Mouse (Mus musculus): ENCODE results near the gene Vegfb. TPM values are rescaled to one million over a fixed set of nuclear protein-coding genes. Genes with fewer than 3 reads are reported as not detected.

Vegfb gene
- total and polyA plus RNA-seq, 2 experiments from 2014 or later = 122 to 193 TPM

GRCm38 (mm10) chr19:6981465-6981864 lies 6.0 kb downstream of the Vegfb start:
- no peaks in the 10 kb centered on the region for H3K9me3 ChIP-seq (replicated peaks; ENCODE audit: control insufficient read depth, low read length)
- TF ChIP-seq EP300 (IDR thresholded peaks at IDR 0.05; ENCODE audit: low read depth) = no peak
- TF ChIP-seq CTCF (IDR thresholded peaks at IDR 0.05; ENCODE audit: low read depth) = no peak
- no peak for ATAC-seq (ENCODE audit: insufficient read depth, low read depth)
- no peak for DNase-seq (ENCODE audit: low spot score)
- H3K9ac ChIP-seq (replicated peaks; ENCODE audit: low read depth, low read length) = peak overlapping the region; percentile 72; the same call in 1 of the 2 replicates
- peak overlapping the region; percentile 98 for H3K27ac ChIP-seq (ENCODE audit: low read depth)
- WGBS = 84% methylated on average over 4 of the region's 4 CpGs
- H3K4me2 ChIP-seq (ENCODE audit: low read depth, low read length) = peak overlapping the region; percentile 69
- no peaks in the 10 kb centered on the region for H3K27me3 ChIP-seq (ENCODE audit: control insufficient read depth, insufficient read depth, low read length)
- H3K36me3 ChIP-seq (replicated peaks; ENCODE audit: control insufficient read depth, insufficient read depth, low read length) = peaks cover 43% of the 10 kb centered on the region
- H3K4me1 ChIP-seq (ENCODE audit: control insufficient read depth, insufficient read depth) = peaks cover 31% of the 10 kb centered on the region
- no peak overlapping the region for H3K4me3 ChIP-seq (ENCODE audit: low read depth, low read length)

- H3K4me1 ChIP-seq (ENCODE audit: control insufficient read depth, insufficient read depth) = peaks cover 28% of the 10 kb centered on the region
- H3K36me3 ChIP-seq (replicated peaks; ENCODE audit: control insufficient read depth, insufficient read depth, low read length) = peaks cover 43% of the 10 kb centered on the region
- peak; percentile 99 for DNase-seq (ENCODE audit: low spot score)
- no peaks in the 10 kb centered on the region for H3K9me3 ChIP-seq (replicated peaks; ENCODE audit: control insufficient read depth, low read length)
- ATAC-seq (ENCODE audit: insufficient read depth, low read depth) = peak; percentile 85
- TF ChIP-seq CTCF (IDR thresholded peaks at IDR 0.05; ENCODE audit: low read depth) = no peak
- TF ChIP-seq EP300 (IDR thresholded peaks at IDR 0.05; ENCODE audit: low read depth) = peak; percentile 50; the same call in 1 of the 2 replicates
- H3K27ac ChIP-seq (ENCODE audit: low read depth) = peak within 1 kb of the TSS; percentile 98
- peak within 1 kb of the TSS; percentile 83 for H3K4me2 ChIP-seq (ENCODE audit: low read depth, low read length)
- no peaks in the 10 kb centered on the region for H3K27me3 ChIP-seq (ENCODE audit: control insufficient read depth, insufficient read depth, low read length)
- H3K4me3 ChIP-seq (ENCODE audit: low read depth, low read length) = peak within 1 kb of the TSS; percentile 75
- WGBS = 1% methylated on average over 38 of the region's 38 CpGs
- peak within 1 kb of the TSS; percentile 72 for H3K9ac ChIP-seq (replicated peaks; ENCODE audit: low read depth, low read length)
Measured at GRCm38 (mm10) chr19:6980381-6981093, 6.9 kb downstream of the Vegfb start, which contains the start of gene Fkbp2. Fkbp2 (minus strand) TSS chr19:6980501.

GRCm38 (mm10) chr19:6979486-6980380 lies 7.7 kb downstream of the Vegfb start:
- H3K4me2 ChIP-seq (ENCODE audit: low read depth, low read length) = peak overlapping the region; percentile 83
- peaks cover 28% of the 10 kb centered on the region for H3K4me1 ChIP-seq (ENCODE audit: control insufficient read depth, insufficient read depth)
- TF ChIP-seq CTCF (IDR thresholded peaks at IDR 0.05; ENCODE audit: low read depth) (peak; percentile 63), EP300 (IDR thresholded peaks at IDR 0.05; ENCODE audit: low read depth) (0 out of 2 replicates have a peak, but pooled peaks have one; percentile 22)
- ATAC-seq (ENCODE audit: insufficient read depth, low read depth) (peak; percentile 88), DNase-seq (ENCODE audit: low spot score) (peak; percentile 100)
- H3K27ac ChIP-seq (ENCODE audit: low read depth) = peak overlapping the region; percentile 98
- H3K9ac ChIP-seq (replicated peaks; ENCODE audit: low read depth, low read length) = peak overlapping the region; percentile 72
- 1% methylated on average over 58 of the region's 59 CpGs for WGBS
- peaks cover 35% of the 10 kb centered on the region for H3K36me3 ChIP-seq (replicated peaks; ENCODE audit: control insufficient read depth, insufficient read depth, low read length)
- H3K9me3 ChIP-seq (replicated peaks; ENCODE audit: control insufficient read depth, low read length) = no peaks in the 10 kb centered on the region
- H3K27me3 ChIP-seq (ENCODE audit: control insufficient read depth, insufficient read depth, low read length) = no peaks in the 10 kb centered on the region
- peak overlapping the region; percentile 75 for H3K4me3 ChIP-seq (ENCODE audit: low read depth, low read length)

GRCm38 (mm10) chr19:6979001-6979479 lies 8.4 kb downstream of the Vegfb start:
- DNase-seq (ENCODE audit: low spot score) (no peak), ATAC-seq (ENCODE audit: insufficient read depth, low read depth) (no peak)
- no peaks in the 10 kb centered on the region for H3K9me3 ChIP-seq (replicated peaks; ENCODE audit: control insufficient read depth, low read length)
- peak overlapping the region; percentile 75 for H3K4me3 ChIP-seq (ENCODE audit: low read depth, low read length)
- H3K4me2 ChIP-seq (ENCODE audit: low read depth, low read length) = peak overlapping the region; percentile 83
- peak overlapping the region; percentile 73 for H3K27ac ChIP-seq (ENCODE audit: low read depth)
- peaks cover 29% of the 10 kb centered on the region for H3K4me1 ChIP-seq (ENCODE audit: control insufficient read depth, insufficient read depth)
- H3K36me3 ChIP-seq (replicated peaks; ENCODE audit: control insufficient read depth, insufficient read depth, low read length) = peaks cover 30% of the 10 kb centered on the region
- H3K9ac ChIP-seq (replicated peaks; ENCODE audit: low read depth, low read length) = peak overlapping the region; percentile 61
- TF ChIP-seq EP300 (IDR thresholded peaks at IDR 0.05; ENCODE audit: low read depth) (no peak), CTCF (IDR thresholded peaks at IDR 0.05; ENCODE audit: low read depth) (no peak)
- WGBS = 4% methylated on average over 11 of the region's 11 CpGs
- H3K27me3 ChIP-seq (ENCODE audit: control insufficient read depth, insufficient read depth, low read length) = no peaks in the 10 kb centered on the region

- Histone ChIP-seq H3K4me1 (ENCODE audit: control insufficient read depth, insufficient read depth) (peaks cover 31% of the 10 kb centered on the region), H3K4me3 (ENCODE audit: low read depth, low read length) (peak overlapping the region; percentile 75), H3K36me3 (replicated peaks; ENCODE audit: control insufficient read depth, insufficient read depth, low read length) (peaks cover 26% of the 10 kb centered on the region), H3K4me2 (ENCODE audit: low read depth, low read length) (peak overlapping the region; percentile 83), H3K9ac (replicated peaks; ENCODE audit: low read depth, low read length) (peak overlapping the region; percentile 61; the same call in 1 of the 2 replicates), H3K27ac (ENCODE audit: low read depth) (peak overlapping the region; percentile 73), H3K27me3 (ENCODE audit: control insufficient read depth, insufficient read depth, low read length) (no peaks in the 10 kb centered on the region), H3K9me3 (replicated peaks; ENCODE audit: control insufficient read depth, low read length) (no peaks in the 10 kb centered on the region)
- WGBS = 23% methylated on average over 3 of the region's 3 CpGs
- TF ChIP-seq EP300 (IDR thresholded peaks at IDR 0.05; ENCODE audit: low read depth) = no peak
- TF ChIP-seq CTCF (IDR thresholded peaks at IDR 0.05; ENCODE audit: low read depth) = no peak
- DNase-seq (ENCODE audit: low spot score) = no peak
- ATAC-seq (ENCODE audit: insufficient read depth, low read depth) = no peak
Measured at GRCm38 (mm10) chr19:6978639-6978974, 8.8 kb downstream of the Vegfb start.
